Mouse (Mus musculus) megakaryocyte, embryonic 14.5 days (primary cell): ENCODE data around the gene Arfgef3.
"Not testable (repeated sequence)": the region's sequence is repeated elsewhere in the genome, so short reads cannot be mapped to it uniquely, and the experiment has no call there.

Experiments used
- FLI1 ChIP-seq: IDR thresholded peaks from 2 replicates; pipeline ENCODE4 v1.6.1; 2012; ENCODE audit warnings: low read length, inconsistent platforms, mixed read lengths
- GATA1 ChIP-seq: IDR thresholded peaks from 3 replicates; pipeline ENCODE4 v1.6.1; 2012; ENCODE audit warnings: mixed read lengths, low read length, inconsistent platforms, borderline replicate concordance

DNA sequence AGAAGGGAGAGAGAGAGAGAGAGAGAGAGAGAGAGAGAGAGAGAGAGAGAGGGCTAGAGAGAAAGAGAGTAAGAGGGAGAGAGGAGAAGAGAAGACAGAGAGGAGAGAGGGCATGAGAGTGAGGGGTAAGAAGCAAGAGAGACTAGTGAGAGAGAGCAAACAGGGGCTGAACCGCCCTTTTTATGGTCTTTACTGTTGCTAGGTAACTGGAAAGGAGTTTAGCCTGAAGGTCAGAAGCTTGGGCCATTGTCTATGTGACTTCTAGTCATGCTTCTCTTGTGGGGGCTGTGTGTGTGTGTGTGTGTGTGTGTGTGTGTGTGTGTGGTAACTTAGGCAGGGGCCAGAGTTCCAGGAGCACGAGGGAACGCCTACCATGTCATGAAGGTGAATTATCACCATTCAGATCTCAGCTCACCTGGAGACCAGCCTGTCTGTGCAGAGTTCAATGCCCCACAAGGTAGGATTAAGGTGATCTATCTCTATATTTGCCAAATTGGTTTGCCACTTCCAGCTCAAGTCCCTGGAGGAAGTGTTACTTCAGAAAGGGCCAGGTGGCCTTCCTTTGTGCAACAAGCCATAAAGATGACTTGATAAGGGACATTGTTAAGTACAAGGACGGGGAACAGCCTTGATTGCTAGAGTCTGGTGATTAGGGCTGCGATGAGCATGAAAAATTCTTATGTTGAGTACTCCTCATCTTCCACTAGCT lies 138.8 kb downstream of the Arfgef3 start:
- TF ChIP-seq GATA1, FLI1: not testable (repeated sequence)
